Mouse (Mus musculus): ENCODE results near the gene Olfr1360. TPM values are rescaled to one million over a fixed set of nuclear protein-coding genes. Genes with fewer than 3 reads are reported as not detected.
"Not testable (repeated sequence)": the region's sequence is repeated elsewhere in the genome, so short reads cannot be mapped to it uniquely, and the experiment has no call there.

Gene Olfr1360
- not detected for total RNA-seq (2021)
- long read RNA-seq, experiment 1, result 0 reads
- long read RNA-seq, experiment 2, result 0 reads

DNA sequence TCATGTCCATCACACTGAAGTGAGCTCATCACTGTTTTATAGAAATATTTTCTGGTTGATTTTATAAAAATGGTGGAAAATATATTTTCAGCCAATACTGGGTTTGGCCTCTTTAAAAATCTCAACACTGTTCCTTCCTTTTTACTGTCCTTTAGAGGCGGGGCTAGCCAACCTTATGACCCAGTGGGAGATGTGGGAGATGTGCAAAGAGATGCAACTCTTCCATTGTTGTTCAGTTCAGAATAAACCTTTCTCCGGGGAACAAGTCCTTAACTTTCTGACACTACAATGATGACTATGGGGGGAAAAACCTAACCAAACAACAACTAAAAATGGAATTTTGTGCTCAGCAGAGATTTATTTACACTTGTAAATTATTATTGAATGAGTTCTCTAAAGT lies at the start of gene Olfr1360:
TSS of gene Olfr1360 (minus strand) at position 101 of the 400 bp plus-strand sequence.
- no peak for DNase-seq (ENCODE audit: low spot score in 2 of 2)

DNA sequence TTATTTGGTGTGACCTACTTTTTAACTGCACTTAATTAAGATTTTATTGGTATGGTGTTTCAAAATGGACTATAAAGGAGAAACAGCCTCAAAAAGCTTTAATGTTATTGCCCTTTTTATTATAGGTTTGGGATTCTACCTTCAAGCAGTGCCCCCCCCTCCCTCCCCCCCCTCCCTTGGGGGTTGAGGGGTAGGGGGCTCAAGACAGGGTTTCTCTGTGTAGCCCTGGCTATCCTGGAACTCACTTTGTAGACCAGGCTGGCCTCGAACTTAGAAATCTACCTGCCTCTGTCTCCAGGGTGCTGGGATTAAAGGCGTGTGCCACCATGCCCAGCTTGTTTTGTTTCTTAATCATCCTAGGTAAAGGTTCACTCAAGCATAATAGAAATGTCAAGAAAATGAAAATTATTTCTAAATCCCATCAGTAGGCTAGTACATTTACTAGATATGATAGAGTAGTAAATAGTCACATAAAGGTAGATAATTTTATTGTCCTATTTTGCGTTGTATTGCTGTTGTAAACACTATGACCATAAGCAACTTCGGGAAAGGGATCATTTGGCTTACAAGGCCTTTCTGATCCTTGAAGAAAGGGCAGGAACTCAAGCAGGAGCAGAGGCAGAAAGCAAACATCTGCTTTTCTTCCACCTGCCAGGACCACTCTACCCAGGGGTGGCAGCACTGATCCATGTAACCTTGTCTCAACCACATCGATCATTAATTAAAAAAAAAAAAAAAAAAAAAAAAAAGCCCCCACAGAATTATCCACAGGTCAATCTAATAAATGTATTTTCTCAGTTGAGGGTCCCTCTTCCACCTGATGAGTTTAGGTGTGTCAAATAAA lies 46.0 kb upstream of the Olfr1360 start:
- DNase-seq (ENCODE audit: low spot score in 2 of 2), result no peak

DNA sequence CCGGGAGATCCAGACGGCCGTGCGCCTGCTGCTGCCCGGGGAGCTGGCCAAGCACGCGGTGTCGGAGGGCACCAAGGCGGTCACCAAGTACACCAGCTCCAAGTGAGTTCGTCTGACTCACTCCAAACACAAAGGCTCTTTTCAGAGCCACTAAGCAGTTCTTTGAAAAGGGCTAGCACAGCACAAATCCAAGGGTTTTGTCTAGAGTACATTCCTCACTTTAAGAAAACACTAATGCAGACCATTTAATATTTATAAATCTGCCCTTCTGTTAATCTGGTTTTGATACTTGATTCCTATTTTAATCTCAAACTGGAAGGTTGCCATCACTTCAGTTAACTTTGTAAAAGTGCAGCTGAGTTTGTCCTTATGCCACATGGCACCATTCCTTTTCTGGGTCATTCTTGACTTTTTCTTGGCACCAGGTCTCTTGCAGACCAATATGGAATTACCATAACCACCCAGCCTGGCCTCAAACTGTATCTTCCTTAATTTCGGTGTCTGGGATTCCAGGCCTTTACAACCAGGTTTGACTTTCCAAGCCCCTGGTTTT lies 45.2 kb upstream of the Olfr1360 start:
- DNase-seq (ENCODE audit: low spot score in 2 of 2), result no peak

DNA sequence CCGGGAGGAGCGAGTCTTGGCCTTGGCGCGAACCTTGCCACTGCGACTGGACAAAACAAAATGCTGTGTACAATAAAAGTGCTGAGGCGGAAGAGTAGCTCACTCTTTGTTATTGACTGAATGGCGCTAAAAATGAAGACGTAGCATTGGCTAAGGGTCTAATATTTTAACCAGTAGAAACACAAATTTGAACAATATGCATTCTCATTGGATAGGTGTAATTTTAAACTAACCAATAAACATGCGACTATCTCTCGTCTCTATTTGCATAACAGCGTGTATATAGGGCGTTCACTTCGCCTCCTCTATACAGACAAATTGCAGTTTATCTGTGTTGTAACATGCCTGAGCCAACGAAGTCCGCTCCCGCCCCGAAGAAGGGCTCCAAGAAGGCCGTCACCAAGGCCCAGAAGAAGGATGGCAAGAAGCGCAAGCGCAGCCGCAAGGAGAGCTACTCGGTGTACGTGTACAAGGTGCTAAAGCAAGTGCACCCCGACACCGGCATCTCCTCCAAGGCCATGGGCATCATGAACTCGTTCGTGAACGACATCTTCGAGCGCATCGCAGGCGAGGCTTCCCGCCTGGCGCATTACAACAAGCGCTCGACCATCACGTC lies 44.7 kb upstream of the Olfr1360 start, which contains the start of gene Hist1h2bm:
TSS of gene Hist1h2bm (plus strand) at position 288 of the 616 bp plus-strand sequence.
- peak; percentile 30 to 44 for DNase-seq (ENCODE audit: low spot score in 2 of 2)

DNA sequence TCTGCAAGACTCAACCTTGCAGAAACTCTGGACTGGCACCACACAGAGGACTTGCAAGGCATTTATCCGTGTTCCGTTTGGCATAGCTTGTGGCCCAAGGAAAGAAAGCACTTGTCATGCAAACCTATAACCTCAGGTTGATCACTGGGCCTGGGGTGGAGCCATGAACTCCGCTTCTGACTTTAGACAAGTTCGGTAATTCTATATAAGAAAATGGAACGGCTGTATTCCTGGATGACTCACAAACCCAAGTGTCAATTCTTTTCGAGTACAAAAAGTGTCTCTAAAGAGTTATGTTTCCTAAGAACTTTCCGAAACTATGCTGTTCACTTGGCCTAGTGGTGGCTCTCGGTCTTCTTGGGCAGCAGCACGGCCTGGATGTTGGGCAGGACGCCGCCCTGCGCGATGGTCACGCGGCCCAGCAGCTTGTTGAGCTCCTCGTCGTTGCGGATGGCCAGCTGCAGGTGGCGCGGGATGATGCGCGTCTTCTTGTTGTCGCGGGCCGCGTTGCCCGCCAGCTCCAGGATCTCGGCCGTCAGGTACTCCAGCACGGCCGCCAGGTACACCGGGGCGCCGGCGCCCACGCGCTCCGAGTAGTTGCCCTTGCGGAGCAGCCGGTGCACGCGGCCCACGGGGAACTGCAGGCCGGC lies 44.0 kb upstream of the Olfr1360 start:
- not testable (repeated sequence) for DNase-seq (ENCODE audit: low spot score in 2 of 2)

DNA sequence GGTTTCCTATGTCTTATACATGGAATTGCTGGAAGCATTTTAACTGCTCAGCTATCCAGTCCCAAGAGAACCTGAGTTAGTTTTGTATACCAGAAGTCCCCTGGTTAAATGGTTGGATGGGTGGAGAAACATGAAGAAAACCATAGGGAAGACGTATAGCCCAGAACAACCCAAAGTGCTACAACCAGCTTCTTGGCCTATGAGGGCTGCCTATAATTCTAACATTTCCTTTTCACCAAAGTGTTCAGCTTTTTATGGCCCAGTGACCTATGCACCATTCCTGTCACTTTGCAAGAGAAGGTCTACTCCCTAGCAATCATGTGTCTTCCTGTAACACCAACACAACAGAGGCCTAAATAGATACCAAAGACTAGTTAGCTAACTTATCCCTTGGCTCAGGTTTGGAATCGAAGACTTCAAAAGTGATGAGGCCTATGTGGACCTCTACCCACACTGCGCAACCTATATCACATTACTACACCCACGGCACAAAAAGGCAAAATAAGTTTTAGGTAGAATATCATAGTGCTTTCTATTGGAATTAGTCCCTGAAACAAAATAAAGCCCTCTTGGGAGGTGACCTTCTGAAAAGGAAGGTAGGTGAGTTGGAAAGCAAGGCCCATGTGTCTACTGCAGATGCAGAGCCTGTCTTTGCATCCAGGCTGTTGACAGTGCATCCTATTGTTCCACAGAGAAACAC lies 41.3 kb upstream of the Olfr1360 start:
- DNase-seq (ENCODE audit: low spot score in 2 of 2), result no peak

DNA sequence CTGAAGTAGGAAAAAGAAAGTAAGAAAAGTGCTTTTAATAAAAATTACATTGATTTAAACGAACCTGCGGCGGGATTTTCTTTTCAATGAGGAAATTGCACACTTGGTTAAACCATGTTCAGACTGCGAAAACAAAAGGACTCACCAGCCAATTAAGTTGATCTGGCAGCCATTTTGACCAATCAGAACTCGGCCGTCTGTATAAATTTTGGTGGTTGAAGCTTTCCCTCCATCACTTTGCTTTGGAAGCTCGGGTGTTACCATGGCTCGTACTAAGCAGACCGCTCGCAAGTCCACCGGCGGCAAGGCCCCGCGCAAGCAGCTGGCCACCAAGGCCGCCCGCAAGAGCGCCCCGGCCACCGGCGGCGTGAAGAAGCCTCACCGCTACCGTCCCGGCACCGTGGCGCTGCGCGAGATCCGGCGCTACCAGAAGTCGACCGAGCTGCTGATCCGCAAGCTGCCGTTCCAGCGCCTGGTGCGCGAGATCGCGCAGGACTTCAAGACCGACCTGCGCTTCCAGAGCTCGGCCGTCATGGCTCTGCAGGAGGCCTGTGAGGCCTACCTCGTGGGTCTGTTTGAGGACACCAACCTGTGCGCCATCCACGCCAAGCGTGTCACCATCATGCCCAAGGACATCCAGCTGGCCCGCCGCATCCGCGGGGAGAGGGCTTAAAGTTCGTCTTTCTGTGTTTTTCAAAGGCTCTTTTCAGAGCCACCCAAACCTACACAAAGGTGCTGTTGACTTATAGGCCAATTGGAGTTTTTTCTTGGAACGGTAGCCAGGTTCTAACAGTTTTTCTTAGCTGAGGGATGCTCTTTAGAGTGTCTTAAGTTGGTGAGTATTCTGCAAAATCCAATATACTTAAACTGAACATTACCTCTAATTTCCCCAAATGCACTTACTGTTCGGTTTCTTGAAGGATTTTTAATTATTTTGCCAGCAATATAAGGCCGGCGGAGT lies 40.5 kb upstream of the Olfr1360 start, which contains the start of gene Hist1h3h:
TSS of gene Hist1h3h (plus strand) at position 263 of the 961 bp plus-strand sequence.
- DNase-seq (ENCODE audit: low spot score in 2 of 2), result peak; percentile 62 to 67

DNA sequence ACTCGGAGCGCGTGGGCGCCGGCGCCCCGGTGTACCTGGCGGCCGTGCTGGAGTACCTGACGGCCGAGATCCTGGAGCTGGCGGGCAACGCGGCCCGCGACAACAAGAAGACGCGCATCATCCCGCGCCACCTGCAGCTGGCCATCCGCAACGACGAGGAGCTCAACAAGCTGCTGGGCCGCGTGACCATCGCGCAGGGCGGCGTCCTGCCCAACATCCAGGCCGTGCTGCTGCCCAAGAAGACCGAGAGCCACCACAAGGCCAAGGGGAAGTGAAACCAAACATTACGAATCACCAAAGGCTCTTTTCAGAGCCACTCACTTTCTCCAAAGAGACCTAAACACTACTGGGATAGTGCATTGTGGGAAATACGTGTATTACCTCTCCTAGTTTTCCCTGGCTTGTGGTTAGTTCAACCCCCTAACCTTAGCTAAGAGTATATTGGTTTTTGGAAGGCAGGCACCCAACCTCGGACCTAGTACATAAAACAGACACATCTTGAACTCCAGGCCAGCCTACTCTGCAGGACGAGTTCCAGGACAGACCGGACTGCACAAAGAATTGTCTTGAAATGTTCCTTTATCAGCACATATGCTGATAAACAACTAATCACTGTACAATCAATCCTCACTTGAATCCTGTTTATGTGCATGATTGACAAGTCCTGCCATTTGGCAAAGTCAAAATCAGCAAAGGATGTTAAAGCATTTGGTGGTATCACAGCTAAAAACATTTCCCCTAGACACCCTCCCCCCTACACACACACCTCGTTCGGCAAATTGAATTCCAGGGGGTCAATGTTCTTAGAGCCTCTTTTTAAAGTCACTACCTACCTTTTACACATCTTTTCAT lies 39.6 kb upstream of the Olfr1360 start:
- DNase-seq (ENCODE audit: low spot score in 2 of 2), result peak in 1 of 2 experiments; percentile 11

DNA sequence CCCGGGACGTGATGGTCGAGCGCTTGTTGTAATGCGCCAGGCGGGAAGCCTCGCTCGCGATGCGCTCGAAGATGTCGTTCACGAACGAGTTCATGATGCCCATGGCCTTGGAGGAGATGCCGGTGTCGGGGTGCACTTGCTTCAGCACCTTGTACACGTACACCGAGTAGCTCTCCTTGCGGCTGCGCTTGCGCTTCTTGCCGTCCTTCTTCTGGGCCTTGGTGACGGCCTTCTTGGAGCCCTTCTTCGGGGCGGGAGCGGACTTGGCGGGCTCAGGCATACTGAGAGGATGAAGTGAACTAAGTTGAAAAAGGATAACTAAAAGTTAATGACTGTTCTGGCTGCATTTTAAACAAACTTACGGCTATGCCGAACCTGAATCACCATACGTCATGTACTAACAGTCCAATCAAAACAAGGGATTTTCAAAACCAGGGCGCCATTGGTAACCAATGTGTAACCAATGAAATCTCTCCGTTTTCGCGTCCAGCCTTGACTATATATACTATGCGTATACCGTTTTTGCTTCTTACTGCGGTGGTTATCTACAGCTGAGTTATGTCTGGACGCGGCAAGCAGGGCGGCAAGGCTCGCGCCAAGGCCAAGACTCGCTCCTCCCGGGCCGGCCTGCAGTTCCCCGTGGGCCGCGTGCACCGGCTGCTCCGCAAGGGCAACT lies 38.8 kb upstream of the Olfr1360 start, which contains the start of the genes Hist1h2bl and Hist1h2ai:
TSS of gene Hist1h2bl (minus strand) at position 280 of the 676 bp plus-strand sequence.
TSS of gene Hist1h2ai (plus strand) at position 559 of the 676 bp plus-strand sequence.
- peak; percentile 35 to 73 for DNase-seq (ENCODE audit: low spot score in 2 of 2)

DNA sequence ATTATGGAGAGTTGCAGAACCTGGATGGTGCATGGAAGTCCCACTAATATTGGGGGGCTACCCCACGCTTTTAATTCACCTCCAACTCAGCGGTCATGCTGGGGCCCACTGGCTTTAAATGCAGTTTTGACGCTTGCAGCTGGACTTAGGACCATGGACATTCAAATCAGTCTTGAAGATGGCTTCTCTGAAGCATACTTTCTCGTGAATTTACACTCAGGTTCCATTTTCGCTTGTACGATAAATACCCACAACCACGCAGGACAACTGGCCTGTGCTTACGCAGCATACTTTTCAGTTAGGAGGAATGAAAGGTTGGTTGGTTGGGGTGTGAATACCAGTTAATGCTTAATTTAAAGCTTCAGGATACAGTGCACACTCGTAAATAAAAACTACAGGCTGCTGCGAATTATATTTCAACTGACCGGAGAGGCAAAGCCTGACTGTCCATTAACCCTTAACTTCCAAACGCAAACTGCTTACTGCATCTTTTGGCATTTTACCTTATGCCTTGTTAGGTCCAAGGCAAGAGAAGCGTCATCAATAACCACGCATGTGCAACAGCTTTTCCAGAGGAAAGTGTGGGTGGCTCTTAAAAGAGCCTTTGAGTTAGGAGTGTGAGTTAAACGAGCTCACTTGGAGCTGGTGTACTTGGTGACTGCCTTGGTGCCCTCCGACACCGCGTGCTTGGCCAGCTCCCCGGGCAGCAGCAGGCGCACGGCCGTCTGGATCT lies 38.1 kb upstream of the Olfr1360 start:
- DNase-seq (ENCODE audit: low spot score in 2 of 2), result no peak

DNA sequence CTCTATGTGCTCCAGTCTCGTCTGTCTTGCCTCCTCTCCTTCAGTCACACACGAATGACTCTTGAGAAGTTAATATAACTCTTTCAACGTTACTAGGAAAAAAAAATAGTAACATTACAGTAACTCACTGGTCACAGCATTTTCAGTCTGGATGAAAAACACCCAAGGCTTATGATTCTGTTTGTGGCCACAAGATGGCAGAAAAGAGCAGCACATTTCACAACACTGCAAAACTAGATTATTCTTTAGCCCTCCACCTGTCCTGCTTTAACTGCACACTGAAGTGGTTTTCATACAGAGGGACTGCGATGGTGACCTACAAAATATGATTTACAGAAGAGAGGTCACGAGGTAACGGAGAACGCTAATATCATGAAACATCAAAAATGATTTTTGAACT lies 37.5 kb upstream of the Olfr1360 start:
- peak; percentile 45 to 49 for DNase-seq (ENCODE audit: low spot score in 2 of 2)

DNA sequence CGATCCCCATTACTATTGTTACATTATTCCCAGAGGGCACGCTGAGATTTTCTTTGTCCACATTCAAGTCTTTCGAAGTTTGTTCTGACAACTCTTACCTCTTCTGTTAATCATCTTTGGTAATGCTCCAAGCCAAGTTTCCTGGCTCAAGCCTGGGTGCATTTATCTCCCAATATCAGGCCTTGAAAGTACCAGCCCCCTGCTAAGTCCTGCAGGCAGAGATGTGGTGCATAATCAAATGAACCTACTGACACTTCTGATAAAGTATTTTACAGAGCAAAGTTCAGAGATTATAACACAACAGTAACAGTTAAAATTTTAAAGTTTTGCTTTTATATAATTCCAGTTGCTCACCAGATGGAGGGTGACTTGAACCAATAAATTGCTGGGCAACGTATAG lies 34.5 kb upstream of the Olfr1360 start:
- no peak for DNase-seq (ENCODE audit: low spot score in 2 of 2)

DNA sequence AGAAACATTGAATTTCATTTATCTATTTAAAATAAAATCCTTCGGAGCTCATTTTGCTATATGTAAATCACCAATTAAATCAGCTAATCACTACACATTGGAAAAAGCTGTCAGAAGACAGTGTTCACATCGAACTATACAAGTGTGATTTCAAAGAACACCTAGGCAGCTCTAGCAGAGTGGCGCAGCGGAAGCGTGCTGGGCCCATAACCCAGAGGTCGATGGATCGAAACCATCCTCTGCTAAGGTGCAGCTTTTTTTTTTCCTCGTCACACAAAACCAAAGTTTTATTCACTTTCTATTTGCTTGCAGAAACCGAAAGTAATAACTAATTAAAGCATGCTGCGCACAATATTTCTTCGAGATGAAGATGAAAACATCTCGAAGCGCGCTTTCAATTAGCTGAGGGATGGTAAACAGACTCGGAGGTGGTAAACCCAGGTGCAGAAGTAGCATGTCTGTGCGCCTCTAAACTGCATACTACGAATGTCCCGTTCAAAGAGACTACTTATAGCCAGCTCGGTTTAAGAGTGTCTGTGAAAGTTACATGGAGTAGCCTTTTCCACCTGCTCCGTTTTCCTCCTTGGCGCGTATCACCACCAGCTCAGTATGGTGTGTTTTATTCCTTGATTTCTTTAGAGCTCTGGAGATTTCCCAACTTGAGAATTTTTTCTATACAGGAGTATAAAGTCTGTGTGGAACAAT lies 33.8 kb upstream of the Olfr1360 start:
- peak; percentile 74 to 87 for DNase-seq (ENCODE audit: low spot score in 2 of 2)

DNA sequence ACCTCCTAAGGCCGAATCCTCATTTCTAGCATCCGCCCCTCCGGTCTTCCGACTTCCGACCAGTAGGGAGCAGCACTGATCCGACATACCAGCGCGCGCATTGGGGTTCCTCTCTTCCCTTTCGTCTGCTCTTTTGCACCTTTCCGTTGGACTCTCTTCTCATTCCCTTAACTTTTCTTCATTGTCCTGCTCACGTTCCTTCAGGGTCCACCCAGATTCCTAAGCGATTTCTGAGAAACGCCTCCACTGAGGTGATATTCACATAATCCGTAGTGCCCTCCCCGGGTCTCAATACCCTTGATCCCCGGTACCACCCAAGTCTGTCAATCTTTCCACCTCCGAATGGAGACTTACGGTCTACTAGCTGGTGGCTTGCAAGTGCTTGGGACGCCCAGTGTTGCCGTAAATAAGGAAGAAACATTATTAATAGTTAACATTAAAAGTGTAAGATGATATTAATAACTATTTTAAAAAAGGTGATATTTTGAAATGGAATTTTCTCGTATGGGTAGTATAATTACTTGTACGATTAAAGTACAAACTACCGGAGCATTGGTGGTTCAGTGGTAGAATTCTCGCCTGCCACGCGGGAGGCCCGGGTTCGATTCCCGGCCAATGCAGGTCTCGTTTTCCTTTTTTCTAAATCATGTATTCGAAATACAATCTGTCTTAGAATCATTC lies 33.0 kb upstream of the Olfr1360 start:
- peak; percentile 84 to 88 for DNase-seq (ENCODE audit: low spot score in 2 of 2)

DNA sequence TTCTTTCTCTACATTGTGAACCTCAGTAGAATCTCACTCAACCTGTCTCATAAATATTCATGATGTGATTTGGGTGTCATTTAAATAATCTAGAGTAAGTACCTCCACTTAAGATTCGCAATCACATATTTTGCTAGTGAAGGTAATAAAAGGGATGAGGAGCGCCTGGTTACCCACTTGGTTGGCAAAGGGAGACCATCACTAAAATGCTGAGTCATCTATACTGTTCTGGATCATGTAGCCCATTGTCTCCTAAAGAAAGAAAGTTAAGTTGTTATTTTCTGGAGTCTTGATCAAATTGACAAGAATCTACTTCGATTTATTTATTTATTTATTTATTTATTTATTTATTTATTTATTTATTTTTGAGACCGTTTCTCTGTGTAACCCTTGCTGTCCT lies 29.5 kb upstream of the Olfr1360 start:
- DNase-seq (ENCODE audit: low spot score in 2 of 2), result no peak

DNA sequence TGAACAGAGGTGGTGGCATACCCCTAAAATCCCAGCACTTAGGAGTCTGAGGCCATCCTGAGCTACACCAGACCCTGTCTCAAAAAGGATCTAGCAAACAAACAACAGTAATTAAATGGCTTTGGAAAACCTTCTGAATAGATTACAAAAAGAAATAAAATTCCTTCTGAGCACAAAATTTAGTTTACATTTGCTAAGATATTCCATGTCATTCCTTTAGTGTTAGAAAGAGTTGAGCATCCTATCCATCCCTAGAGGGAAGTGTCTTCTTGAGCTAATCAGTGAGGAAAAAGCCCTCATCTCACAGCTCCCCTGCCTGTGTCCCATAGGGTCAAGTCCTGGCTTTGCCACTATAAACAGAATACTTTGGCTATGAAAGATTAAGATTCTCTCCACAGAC lies 20.6 kb upstream of the Olfr1360 start, which contains the start of gene Olfr1359:
TSS of gene Olfr1359 (plus strand) at position 301 of the 400 bp plus-strand sequence.
- no peak for DNase-seq (ENCODE audit: low spot score in 2 of 2)

Measured in adrenal gland, adult 18-20 months (tissue).